Mouse (Mus musculus): ENCODE measurements around the gene Eddm3b.

Eddm3b gene

DNA sequence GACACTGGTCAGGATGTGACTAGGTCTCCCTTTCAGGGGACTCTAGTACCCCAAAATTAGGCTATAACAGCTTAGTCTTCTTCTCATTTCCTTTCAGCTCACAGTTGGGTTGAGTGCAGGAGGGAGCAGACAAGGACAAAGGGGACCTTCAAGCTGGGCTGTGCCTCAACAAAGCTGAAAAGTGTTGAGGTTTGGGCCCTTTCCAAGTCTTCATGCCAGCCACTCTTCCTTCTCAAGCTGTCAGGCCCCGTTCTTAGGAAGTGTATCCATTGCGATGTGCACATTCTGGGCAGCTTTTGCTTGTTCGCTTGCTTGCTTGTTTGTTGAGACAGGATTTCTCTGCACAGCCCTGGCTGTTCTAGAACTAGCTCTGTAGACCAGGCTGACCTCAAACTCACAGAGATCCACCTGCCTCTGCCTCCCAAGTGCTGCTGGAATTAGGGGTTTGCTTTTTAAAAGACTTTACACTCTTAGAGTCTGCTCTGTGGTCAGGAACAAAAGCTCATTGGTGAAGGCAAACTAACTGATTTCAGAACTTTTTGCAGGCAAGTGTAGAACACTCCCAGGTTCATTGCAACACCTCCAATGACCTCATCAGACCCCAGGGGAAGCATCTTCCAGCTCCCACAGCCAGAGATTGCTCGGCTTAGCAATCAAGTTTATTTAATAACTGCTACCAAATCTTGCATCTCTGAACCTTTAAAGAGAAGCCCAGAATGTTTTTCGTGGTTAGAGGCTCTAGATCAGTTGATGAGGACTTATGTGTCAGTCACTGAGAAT is 19.9 kb upstream of the Eddm3b start:
- in situ Hi-C loops (cut with MboI, MseI), result no loop called here

DNA sequence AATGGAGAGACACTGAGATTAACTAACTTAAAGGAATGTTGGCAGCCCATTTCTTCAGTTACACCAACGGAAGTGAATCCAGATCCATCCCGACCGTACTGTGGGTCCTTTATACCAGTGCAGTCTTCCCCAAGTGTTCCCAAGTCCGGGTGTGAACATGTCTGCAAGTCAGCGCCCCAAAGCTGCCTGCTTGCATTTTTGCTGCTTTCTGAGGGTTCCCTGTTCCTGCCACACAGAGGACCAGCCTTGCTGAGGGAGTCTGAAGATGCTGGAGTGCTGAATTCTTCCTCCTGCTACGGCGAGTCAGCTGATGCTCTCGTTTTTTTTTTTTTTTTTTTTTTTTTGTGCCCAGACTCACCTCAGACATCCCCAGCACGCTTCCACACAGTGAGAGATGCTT is 19.3 kb upstream of the Eddm3b start:
- in situ Hi-C loops (cut with MboI, MseI), result loop anchor here (5.0 kb wide), 1 partner anchor 68 kb away; no protein-coding TSS in a partner anchor

GRCm38 (mm10) chr14:51095736-51096524 is 18.3 kb upstream of the Eddm3b start:
- in situ Hi-C loops (cut with MboI, MseI), result loop anchor here (5.0 kb wide), 1 partner anchor 69 kb away; no protein-coding TSS in a partner anchor

DNA sequence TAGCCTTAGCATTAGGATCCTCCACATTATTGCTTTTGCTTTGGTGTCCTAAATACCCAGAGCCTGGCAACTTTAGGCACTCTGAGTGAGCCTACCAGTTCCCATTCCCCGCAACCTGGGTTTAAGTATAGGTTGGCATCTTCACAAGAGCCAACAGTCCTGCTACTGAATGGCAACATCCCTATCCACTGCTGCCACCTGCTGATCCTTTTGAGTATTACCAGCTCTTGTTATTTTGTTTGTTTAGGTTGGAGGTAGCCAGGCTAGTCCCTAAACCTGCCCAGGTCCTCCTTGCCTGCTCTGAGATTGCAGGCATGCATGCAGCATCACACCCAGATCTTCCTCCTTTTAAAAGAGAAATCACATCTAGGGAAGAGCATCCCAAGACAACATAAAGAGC is 15.9 kb upstream of the Eddm3b start:
- in situ Hi-C loops (cut with MboI, MseI), result loop anchor here (5.0 kb wide), 1 partner anchor 71 kb away; no protein-coding TSS in a partner anchor

- in situ Hi-C loops (cut with MboI, MseI), result loop anchor here (5.0 kb wide), 1 partner anchor 72 kb away; no protein-coding TSS in a partner anchor
Measured at GRCm38 (mm10) chr14:51098921-51099320, 15.3 kb upstream of the Eddm3b start.

- in situ Hi-C loops (cut with MboI, MseI), result loop anchor here (5.0 kb wide), 2 partner anchors 141 to 166 kb away; no protein-coding TSS in a partner anchor
Measured at GRCm38 (mm10) chr14:51101284-51101683, 12.9 kb upstream of the Eddm3b start.

- in situ Hi-C loops (cut with MboI, MseI), result loop anchor here (5.0 kb wide), 2 partner anchors 139 to 164 kb away; no protein-coding TSS in a partner anchor
Measured at GRCm38 (mm10) chr14:51103217-51103616, 11.0 kb upstream of the Eddm3b start.

GRCm38 (mm10) chr14:51104366-51104765 is 9.9 kb upstream of the Eddm3b start:
- in situ Hi-C loops (cut with MboI, MseI), result loop anchor here (5.0 kb wide), 2 partner anchors 138 to 163 kb away; no protein-coding TSS in a partner anchor

DNA sequence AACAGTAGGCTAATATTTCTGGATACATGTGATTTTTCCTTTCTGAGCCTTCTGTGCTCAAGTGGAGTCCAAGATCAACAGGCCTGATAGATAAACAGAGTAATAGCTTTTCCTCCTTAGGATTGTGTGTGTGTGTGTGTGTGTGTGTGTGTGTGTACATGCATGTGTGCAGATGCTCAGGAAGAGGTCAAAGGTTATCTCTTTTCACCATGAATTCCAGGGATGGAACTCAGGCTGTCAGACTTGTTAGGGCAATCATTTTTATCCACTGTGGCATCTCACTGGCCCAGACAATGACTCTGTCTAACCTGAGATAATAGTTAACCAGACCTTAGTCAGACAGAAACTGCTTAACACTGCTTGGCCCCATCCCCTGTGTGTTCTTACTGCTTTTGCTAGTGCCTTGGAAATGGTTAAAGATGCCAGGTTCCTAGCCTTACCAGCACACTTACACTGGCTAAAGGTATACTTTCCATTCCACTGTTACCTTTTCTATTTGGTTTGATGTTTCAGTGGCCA is 7.7 kb upstream of the Eddm3b start:
- in situ Hi-C loops (cut with MboI, MseI), result no loop called here

- in situ Hi-C loops (cut with MboI, MseI), result no loop called here
Measured at GRCm38 (mm10) chr14:51111966-51112365, 2.3 kb upstream of the Eddm3b start.

- in situ Hi-C loops (cut with MboI, MseI), result no loop called here
Measured at GRCm38 (mm10) chr14:51113476-51113875, 750 bp upstream of the Eddm3b start.

GRCm38 (mm10) chr14:51125684-51126083 is 11.5 kb downstream of the Eddm3b start:
- in situ Hi-C loops (cut with MboI, MseI), result no loop called here

GRCm38 (mm10) chr14:51127648-51128258 is 13.5 kb downstream of the Eddm3b start:
- in situ Hi-C loops (cut with MboI, MseI), result no loop called here

DNA sequence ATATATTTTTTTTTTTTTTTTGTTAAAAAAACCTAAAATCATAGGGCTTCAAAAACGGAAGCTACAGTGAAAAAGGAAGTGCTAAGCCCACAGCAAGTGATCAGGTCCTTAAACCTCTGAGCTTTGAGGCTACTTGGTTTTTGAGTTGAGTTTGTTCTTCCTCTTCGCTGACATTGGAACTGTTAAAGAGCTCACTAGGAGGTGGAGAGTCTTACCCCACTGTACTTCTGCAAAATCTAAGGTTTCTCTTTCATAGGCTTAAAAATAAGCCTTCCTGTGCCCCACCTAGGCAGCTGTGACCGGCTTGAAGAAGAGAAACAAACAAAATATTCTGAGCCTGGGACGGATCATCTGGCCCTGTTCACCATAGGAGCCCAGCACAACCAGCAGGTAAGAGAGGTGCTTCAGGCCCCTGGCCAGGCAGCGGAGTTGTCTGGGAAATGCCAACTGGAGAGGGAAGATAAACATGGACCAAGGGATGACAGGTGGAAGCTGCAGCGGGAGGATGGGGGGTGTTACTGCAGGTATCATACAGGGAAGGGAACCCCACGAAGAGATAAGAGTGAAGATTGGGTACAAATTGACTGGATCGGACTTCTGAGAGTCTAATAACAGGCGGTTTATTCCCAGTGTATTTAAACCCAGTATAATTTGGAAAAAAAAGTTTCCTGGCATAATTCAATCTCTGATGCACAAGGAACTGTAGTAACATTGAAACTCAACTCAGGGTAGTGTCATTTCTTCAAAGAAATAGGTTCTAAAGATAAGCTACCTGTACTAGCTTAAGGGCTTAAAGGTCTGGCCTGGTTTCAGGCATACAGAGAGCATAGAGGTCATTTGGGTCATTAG is 14.8 kb downstream of the Eddm3b start:
- in situ Hi-C loops (cut with MboI, MseI), result no loop called here

DNA sequence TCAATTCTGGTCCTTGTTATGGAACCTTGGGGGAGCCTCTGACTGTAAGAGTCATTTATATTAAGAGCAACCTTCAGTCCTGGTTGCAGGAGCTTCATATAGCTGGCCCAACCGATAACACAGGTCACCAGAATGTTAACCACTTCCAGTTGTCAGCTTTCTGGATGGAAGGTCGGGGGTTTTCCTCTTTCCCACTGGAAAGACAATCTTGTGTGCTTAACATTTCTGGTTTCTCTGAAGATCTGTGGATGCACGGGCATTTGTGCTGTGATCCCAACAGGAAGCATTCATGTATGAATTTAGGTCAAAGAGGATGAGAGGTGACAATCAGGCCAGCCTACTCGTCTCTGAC is 15.4 kb downstream of the Eddm3b start:
- in situ Hi-C loops (cut with MboI, MseI), result no loop called here

DNA sequence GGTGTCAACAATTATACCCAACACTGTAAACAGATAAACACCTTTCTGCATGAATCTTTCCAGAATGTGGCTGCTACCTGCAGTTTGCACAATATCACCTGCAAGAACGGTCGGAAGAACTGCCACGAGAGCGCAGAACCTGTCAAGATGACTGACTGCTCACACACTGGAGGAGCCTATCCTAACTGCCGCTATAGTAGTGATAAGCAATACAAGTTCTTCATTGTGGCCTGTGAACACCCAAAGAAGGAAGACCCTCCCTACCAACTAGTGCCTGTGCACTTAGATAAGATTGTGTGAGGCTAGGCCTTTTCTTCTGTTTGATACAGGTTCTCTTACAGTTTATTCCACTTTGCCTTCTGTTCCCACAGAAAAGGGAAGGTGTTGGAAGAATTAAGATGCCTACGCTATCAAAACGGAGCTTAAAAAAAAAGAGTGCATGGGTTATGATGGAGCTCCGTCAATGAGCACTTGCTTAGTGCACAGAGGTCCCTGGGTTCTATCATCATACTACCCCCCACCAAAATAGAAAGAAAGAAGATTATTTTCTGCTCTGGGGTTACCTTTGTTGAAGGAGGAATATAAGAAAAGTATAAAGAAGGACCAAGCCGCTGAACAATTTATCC is 16.2 kb downstream of the Eddm3b start:
- in situ Hi-C loops (cut with MboI, MseI), result no loop called here

DNA sequence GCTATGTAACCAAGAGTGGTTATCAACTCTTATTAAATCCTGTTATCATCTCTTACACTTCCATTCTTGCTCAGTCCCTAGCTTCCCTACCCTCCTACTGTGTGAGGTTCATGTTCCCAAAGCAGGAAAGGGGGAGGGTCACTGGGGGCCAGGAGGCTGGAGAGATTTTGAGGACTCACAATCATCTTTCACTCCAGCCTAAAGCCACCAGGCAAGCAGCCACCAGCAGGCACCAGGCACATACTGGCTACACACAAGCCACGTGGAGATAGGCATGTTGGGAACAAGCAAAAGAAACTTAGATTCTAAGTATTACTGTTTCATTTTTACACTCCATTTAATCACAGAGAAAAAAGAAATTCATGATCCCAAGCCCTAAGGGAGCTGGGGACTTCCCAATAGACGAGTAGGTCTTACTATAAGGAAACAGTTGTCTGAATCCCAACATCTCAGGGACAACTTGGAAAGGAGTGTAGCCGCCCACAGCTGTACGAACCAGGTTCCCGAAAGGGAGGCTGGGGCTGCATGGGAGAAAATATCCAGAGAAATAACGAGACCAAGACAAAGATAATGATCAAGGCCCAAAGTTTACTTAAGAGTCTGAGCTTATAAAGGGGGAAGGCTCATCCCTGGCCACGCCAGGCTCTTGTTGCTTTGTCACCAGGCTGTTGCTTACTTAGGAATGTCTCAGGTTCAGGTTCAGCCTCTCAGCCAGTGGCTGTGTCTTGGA is 17.0 kb downstream of the Eddm3b start:
- in situ Hi-C loops (cut with MboI, MseI), result no loop called here

DNA sequence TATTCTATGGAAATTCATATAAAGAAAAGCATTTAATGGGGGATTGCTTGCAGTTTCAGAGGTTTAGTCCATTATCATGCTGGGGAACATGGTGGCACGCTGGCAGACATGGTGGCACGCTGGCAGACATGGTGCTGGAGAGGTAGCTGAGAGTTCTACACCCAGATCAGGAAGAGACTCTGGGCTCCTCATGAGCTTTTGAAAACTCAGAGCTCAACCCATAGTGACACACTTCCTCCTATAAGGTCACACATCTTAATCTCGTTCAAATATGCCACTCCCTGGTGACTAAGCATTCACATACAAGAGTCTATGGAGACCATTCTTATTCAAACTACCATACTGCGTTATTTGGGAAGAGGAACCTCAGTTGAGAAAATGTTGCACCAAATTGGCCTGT is 18.1 kb downstream of the Eddm3b start:
- in situ Hi-C loops (cut with MboI, MseI), result no loop called here

- in situ Hi-C loops (cut with MboI, MseI), result no loop called here
Measured at GRCm38 (mm10) chr14:51140342-51140741, 26.1 kb downstream of the Eddm3b start.

DNA sequence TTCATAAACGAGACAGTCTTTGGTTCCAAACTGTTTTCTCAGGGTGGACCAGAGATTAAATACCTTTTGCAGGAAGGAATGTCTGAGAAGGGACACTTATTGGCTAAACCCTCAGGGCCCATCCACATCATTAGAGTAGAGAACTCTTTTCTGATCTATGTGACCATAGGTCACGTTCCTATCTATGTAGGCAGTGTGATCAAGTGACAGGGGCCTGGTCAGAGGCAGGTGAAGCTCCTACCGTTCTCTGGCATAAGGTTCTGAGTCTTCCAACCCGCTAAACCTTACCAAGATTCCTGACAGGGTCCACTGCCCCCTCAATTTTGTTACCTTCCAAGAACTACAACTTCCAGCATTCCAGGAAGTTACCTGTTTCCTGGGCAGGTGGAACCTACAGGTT is 27.9 kb downstream of the Eddm3b start:
- in situ Hi-C loops (cut with MboI, MseI), result no loop called here

Measured in regulatory T cell (primary cell).